Mouse (Mus musculus): Measurements from ENCODE around the gene 2610528J11Rik. TPM values are rescaled to one million over a fixed set of nuclear protein-coding genes. Genes with fewer than 3 reads are reported as not detected.
"Not testable (repeated sequence)": the region's sequence is repeated elsewhere in the genome, so short reads cannot be mapped to it uniquely, and the experiment has no call there.

Gene 2610528J11Rik
- not detected for total RNA-seq (2021)
- long read RNA-seq, experiment 1: 0 reads
- long read RNA-seq, experiment 2: 0 reads

DNA sequence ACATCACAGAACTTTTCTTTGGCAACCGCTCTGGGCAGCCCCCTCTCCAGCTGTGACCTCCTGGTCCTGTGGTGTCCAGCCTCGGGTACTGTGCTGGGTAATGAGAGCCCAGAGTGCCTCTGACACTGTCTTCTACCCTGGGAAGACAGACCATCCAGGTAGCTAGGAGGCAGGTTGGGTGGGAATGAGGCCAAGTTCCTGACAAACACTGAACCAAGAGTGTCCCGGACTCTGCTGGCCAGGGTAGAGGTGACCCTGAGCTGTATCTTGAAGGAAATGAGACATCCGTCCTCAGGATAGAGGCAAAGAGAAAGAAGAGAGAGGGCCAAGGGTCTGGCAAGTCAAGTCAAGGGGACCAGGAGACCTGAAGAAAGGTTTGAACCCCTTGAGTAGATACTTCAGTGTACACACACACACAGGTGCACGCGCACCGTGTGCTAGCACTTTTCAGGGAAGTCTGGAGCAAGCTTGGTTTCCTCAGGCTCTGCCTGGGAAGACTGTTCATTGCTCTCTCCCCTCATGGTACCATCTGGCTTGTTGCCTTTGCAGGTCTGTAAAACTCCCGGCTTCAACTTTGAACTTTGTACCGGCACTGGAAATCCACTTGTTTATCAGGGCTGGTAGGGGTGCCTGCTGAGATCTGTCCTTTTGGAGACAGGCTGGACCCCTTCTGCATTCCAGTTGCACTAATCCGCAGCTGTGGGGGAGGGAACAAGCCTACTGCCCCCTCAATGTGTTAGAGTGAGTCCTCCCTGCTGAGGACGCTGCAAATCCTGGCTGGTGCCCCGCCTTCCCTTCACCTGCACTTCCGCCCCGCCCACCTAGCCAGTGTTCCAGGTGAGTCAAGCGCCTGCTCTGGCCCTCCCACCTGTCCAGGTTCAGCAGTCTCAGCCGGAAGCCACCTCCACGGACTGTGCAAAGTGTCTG, at the start of gene 2610528J11Rik:
2610528J11Rik (plus strand) TSS at position 592 of the 927 bp plus-strand sequence.
- no peak for DNase-seq (ENCODE audit: low spot score)

DNA sequence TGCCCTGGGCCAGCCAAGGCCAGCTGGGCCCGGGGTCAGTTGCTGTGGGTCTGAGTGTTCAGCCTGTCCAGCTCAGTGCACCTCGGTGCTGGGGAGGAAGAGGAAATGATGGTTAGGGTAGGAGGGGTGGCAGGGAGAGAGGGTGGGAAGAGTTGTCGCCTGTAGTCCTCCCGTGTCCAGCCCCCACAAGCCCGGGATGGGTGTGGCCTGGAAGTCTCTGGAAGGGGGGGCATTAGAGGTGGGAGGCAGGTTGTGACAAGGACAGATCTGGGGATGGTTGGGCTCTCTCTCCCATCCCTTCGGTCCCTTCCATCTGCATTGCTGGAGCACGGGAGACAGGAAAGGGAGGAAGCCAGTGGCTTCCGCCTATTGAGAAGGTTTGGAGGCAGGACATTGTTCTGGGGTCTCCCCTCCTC, 37.1 kb upstream of the 2610528J11Rik start, which contains the start of gene Tie1:
Tie1 (minus strand) TSS at position 345 of the 416 bp plus-strand sequence.
- peak; percentile 24 for DNase-seq (ENCODE audit: low spot score)

DNA sequence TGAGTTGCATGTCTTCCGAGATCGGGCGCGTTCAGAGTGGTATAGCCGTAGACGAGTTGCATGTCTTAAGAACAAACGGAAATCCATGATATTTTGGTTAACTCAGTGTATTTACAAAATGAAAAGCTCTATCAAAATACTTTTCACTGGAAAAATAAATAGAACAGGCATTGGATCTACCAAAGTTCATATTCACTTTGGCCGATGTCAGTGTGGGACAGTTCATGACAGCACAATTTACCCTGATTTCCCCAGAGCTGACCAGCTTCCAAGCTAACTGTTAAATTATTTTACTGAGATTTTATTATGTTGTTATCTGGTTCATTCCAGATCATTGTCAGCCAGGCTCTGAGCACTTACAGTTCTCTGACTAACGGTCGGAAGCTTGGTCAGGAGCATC, 36.3 kb upstream of the 2610528J11Rik start:
- no peak for DNase-seq (ENCODE audit: low spot score)

DNA sequence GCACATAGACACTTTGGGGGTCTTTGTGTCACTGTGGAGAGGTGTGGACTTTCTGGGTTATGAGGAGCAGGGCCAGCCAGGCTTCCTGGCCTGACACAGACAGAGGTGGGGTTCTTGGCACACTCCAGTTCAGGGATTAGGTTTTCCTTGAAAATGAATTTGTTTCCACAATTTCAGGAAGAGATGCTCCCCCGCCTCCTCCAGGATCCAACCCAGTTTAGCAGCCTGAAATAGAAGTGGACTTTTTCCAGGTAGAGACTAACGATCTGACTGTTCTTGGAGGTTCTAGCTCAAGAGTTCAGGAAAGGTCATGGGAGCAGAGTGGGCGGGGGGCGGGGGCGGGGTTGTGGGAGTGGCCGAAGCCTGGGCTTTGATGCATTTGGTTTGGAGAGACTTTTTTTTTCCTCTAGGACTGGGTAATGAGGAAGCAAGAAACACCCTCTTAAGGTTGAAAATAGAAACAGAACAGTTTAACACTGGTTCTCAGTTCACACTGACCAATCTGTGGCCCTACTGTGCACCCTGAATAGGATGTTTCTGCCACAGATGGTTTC, 26.6 kb upstream of the 2610528J11Rik start:
- DNase-seq (ENCODE audit: low spot score): no peak

DNA sequence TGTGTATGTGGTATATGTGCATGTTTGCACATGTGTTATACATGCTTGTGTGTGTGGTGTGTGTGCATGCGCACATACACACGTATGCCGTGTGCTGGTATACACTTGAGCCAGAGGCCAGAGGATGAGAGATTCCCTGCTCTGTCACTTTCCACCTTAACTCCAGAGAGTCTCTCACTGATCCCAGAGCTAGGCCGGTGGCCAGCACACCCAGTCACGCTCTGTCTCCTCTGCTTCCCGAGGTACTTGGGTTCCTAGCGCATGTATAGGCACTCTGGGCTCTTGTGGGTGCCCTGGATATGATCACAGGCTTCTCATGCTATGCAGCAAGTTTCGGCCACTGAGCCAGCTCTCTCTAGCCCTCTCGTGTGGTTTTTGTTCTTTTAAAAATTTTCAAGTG, 26.0 kb upstream of the 2610528J11Rik start:
- no peak for DNase-seq (ENCODE audit: low spot score)

DNA sequence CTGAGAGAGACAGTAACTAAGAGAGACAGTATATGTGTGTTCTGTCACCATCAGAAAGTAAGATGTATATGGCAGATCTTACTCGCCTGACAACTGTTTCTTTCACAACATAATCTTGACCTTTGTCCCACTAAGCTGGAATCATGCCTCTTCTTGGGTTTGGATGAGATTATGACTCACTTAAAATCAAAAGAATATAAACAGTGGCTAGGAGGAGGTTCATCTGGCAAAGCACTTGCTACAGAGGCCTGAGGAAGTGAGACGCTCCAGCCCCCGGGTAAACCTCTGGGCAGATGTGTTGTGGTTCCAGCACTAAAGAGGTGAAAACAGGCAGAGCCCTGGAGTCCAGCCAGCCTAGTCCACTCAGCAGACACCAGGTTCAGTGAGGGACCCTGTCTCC, 21.2 kb upstream of the 2610528J11Rik start:
- DNase-seq (ENCODE audit: low spot score): no peak

DNA sequence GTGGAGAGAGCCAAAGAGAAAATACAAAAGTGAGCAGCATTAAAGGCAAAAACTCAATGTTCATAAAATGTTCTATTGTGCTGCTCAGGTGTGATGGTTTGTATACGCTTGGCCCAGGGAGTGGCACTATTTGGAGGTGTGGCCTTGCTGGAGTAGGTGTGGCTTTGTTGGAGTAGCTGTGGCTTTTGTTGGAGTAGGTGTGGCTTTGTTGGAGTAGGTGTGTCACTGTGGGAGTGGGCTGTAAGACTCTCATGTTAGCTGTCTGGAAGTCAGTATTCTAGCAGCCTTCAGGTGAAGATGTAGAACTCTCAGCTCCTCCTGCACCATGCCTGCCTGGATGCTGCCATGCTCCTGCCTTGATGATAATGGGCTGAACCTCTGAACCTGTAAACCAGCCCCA, 19.6 kb upstream of the 2610528J11Rik start:
- not testable (repeated sequence) for DNase-seq (ENCODE audit: low spot score)

DNA sequence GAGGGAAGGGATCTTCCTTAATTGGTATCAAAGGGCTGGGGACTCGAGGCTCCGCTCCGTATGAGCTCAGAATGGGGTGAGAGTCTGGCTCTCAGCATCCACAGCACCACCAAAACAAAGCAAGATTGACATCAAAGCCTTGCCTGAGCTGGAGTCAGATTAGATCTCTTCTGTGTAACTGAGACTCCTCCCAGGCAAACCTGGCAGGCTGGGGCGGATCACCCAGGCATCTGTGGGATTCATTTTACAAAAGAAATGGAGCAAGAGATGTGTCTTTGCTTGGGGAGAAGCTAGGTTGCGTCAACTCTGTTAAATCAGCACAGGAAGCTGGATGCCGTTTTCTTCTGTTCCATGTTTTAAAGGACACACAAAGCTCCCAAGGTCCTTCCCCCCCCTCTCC, 17.7 kb upstream of the 2610528J11Rik start:
- DNase-seq (ENCODE audit: low spot score): no peak

DNA sequence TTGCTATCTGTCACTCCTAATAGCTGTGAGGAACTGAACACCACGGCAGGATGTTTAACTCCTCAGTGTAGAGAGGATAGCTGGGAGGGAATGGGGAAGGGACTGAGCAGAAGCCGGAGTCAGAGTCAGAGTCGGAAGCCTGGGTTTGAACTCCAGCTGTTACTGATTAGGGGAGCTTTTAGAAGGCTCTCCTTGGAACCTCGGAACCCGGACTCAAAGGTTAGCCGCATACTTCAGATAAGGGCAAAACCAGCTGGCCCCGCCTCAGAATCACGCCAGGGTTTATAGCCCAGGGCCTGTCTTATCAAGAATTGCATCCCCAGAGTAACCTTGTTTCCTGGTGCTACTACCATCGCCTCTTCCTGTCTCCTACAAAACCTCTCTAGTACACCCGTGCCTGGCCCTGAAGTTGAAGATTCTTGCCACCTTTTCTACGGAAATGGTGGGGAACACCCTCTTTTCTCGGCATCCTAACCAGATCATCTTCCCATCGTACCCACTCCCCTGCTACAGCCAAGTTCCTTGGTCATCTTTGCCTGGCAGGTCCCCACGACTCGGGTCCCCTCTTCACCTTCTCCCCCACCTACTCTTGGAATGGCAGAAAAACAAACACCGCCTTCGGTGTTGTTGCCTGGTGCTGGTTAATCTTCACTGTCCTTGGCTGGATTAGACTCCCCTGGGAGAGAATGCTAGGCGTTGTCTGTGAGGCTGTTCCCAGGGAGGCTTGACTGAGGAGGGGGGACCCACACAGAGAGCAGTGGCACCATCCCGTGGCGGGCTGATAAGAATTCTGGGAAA, 9.9 kb upstream of the 2610528J11Rik start:
- DNase-seq (ENCODE audit: low spot score): no peak

DNA sequence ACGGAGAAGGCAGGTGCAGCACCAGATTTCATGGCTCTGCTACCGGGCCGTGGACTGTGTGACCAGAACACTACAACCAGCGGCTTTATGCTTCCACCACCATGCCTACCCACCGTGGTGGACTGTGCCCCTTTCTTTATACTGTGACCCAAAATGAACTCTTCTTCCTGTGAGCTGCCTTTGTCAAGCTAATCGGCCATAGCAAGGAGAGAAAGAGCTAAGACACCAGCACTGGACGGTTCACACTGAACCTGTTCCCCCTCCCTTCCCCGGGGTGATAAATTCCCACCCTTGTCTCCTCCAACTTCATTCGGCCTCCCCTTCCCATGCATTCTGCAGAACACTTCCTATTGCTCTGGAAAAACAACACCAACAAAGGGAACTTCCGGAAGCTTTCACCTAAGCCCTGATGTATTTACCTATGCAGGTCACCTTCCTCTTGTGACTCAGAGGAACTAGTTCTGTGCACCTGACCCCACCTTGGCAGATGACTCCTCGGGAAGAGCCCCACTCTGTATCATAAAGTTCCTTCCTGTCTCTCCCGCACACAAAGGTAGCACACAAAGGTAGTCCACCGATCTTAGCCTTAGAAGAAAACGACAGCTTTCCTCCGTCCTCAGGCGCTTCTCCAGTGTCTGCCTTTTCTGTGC, 9.2 kb upstream of the 2610528J11Rik start:
- no peak for DNase-seq (ENCODE audit: low spot score)

DNA sequence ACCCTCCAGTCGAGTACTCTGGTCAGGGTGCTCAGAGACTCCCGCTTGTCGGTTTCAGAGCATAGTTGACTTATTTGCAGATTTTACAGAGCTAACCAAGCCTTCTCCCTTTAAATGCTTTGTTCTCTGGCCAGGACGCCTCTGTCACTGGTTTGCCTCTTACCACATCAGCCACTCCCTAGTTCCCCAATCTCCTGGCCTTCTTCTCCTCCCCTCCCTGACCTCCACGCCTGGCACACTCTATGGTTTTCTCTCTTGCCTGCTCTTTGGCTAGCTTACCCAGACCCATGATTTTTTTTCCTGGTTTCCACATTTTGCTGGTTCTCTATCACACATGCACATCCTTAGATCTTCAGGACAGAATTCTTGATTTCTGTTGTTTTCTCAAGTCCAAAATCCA, 8.6 kb upstream of the 2610528J11Rik start:
- no peak for DNase-seq (ENCODE audit: low spot score)

DNA sequence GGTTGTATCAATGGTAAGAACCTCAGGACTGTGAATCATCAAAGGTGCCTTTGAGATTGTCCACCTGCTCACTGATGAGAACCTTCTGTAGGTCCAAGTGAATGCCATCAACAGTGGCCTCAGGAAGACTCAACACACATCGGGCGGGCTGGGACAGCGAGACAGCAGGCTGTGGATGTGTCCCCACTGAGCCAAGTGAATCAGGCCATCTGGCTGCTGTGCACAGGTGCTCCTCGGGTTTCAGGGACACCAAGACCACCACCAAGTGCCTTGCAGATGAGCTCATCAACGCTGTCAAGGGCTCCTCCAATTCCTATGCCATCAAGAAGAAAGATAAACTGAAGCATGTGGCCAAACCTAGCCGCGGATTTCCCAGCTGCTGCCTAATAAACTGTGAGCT, 4.6 kb upstream of the 2610528J11Rik start:
- no peak for DNase-seq (ENCODE audit: low spot score)

DNA sequence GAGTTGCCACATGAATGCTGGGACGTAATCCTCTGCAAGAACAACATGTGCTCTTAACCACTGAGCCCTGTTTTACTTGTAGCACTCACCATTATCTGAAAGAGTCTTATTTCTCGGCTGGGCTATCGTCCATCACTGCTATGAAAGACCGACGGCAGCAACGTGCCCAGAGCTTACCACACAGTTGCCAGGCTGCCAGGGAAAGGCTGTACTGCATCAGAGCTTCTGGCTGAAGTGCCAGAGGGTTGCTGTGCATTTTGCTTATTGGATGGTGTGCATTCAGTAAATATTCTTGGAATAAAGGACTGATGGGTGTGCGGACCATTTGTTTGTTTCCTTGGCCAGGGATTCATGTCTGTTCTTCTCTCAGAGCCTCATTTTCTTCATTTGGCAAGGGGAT, 2.8 kb upstream of the 2610528J11Rik start:
- DNase-seq (ENCODE audit: low spot score): no peak

DNA sequence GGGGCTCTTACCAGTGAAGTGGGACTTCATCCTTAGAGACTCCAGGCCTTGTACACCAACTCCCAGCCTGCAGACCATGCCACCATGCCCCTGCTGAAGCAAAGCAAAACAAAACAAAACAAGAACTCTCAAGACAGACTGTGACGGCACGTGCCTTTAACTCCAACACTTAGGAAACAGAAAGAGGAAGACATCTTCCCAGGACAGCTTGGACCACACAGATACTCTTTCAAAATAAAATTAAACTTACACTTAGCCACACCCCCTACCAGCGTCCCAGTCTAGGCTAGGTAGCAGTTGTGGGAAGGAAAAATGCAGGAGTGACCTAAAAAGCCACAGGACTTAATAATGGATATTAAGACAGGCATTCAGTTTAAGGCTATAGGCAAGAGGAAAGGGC, 1.0 kb upstream of the 2610528J11Rik start:
- no peak for DNase-seq (ENCODE audit: low spot score)

DNA sequence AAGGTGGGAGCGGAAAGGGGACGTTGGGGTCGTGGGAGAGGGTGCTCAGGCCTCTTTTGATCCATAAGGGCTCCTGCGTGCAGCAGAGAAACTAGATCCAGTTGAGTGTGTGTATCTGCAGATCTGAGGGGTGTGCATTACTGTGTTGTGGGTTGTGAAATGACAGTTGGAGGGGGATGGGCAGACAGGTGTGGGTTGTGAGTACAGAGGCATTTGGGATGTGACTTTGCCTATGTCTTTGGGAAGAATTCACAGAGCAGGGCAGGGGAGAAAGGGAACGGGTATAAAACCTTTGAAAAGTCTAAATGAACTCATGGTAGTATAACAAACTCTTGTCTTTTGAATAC, 509 bp downstream of the 2610528J11Rik start:
- DNase-seq (ENCODE audit: low spot score): no peak

DNA sequence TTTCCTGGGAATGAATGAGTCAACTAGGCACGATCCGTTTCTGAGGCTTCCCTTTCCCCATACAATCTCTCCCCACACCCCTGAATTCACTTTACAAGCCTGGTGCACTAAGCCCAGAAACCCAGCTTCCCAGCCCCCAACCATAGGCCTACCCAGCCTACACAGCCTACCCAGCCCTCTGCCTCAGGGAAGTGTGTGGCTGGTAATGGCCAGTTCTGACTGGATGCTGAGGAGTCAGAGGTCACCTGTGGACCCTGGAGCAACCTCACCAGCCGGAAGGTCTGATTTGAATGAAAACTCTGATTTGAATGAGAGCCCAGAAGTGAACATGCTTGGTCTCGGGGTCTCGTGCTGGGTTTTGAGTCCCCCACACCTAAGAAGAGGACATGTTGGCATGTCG, 921 bp downstream of the 2610528J11Rik start:
- DNase-seq (ENCODE audit: low spot score): no peak

DNA sequence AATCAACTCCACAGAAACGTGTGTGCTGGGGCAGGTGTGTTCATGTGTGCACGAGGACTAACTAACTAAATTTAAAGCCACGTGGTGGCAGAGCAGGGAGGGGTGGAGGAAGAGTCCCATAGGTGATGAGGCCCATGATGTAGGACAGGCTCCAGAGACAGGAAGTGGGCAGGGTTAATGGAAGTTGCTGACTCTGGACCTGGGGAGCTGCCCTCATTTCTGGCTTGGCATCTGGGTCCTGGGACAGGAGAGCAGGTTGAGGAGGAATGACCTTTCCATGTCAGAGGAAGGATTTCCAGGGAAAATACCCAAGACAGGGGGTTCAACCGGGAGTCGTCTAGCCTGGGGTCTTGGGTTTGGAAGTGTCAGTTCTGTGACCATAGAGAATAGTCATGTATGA, 5.9 kb downstream of the 2610528J11Rik start:
- no peak for DNase-seq (ENCODE audit: low spot score)

DNA sequence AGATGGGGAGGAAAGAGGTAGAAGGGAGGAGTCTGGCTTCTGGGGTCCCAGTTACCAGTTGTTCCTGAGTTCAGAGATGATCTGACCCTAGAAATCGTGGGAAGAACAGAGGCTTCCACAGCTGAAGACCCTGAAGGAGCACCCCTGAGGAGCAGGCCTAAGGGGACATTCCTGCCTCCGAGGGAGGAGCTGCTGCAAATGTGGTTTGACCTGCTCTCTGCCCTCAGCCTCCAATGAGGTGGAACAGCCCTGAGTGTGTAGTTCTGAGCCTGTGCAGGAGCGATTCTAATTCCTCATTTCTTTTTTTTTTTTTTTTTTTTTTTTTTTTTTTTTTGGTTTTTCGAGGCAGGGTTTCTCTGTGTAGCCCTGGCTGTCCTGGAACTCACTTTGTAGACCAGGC, 6.4 kb downstream of the 2610528J11Rik start:
- no peak for DNase-seq (ENCODE audit: low spot score)

DNA sequence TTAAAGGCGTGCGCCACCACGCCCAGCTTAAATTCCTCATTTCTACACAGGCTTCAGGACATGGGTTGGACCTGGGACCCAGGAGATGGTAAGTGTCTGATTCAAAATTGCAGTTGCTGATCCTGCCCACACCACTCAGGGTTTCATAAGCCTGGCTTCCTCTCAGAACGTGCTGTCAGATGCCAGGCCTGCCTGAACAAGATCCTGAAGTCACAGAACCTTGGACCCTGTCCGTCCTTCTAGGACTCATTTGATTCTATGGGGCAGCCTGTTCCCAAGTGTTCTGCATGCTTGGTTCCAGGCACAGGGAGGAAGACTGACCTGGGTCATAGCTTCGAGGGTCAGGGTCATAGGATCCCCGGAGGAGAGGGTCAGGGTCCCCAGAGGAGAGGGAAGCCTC, 6.8 kb downstream of the 2610528J11Rik start:
- DNase-seq (ENCODE audit: low spot score): no peak

DNA sequence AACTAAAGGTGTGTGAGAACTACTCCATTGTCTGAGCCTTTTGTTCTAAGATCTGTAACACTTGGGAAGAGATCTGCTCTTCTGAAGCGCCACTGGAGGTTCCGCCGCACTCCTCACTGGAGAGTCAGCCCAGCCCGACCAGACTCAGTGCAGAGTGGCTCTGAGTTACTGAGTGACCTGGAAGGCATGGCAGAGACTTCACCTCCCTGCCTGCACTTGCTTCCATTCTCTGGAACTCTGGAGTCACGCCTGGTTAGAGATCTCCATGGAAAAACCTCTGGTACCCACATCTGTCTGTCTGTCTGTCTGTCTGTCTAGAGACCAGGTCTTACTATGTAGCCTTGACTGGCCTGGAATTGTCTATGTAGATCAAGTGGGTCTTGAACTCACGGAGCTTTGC, 8.8 kb downstream of the 2610528J11Rik start:
- DNase-seq (ENCODE audit: low spot score): no peak

DNA sequence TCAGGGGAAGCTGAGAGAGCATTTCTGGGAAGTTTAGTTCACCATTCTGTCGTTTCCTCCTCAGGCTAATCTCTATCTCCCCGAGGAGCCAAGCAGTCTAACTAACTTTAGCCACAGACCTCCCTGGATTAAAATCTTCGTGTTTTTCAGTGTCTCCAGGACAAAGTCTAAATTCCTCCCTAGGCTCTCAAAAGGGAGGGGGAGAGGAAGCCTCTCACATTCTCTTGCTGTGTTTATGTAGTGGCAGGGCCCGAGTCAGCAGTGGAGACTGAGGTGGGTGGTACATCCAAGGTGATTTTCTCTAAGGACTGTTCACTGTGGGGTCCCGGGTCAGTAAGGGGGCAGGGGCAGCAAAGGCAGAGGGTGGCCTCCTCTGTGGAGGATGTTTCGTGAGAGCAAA, 11.0 kb downstream of the 2610528J11Rik start:
- DNase-seq (ENCODE audit: low spot score): no peak

DNA sequence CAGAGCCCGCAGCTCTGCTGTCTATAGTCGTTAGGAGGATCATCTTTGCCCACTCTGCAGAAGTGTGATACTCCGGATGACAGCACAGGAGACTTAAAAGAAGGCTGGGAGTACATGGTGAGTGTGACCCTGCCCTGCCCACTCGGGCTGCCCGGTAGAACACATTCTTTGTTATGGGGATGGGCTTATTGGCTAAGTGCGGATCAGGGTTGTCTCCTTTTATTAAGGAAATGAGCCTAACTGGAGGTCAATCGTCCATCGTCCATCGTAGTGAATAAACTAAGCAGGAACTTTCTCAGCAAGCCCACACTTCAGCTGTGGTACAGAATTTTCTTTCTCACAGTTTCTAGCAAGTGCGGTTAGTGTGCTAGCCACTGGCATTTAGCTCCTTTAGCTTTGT, 13.1 kb downstream of the 2610528J11Rik start:
- DNase-seq (ENCODE audit: low spot score): no peak
